Mouse (Mus musculus) c-Kit-positive CD71-positive TER-119-negative erythroid progenitor cells, embryonic 14.5 days (primary cell): Measurements from ENCODE around the gene Dlst.

Source experiments
- DNase-seq: peaks from one replicate; pipeline ENCODE4 v3.0.0-alpha.2; 2013; ENCODE audit warnings: low read depth

The Dlst gene

DNA sequence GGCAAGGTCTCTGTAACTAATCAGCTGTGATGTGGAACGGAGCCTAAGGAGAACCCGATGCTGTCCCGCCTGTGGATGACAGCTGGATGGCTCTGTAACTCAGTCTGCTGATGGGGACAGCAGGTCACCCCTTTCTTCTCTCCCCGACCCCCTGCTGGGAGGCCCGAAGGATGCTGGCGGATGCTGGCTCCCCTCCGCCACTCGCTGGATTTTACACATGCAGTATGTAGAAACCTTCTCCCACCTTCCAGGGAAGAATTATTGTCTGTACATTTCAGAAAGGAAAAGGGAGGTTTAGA lies 71.7 kb downstream of the Dlst start:
- DNase-seq: no peak

DNA sequence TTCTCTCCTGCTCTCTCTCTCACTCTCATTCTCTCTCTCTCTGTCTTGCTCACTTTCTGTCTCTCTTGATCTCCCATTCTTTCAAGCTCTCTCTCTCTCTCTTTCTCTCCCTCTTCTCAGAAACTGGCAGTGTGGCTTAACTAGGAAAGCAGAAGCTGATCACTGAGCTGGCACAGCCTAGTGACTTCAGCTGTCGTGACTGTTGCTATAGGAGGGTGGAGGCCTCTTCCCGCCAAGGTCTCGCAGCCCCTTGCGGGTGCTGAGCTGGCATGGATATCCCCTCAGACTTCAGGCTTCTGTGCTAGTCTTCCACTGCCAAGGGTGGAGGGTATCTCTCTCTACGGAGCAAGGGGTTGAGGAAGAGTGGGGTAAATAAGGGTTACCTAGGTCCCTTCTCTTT lies 72.3 kb downstream of the Dlst start:
- no peak for DNase-seq

DNA sequence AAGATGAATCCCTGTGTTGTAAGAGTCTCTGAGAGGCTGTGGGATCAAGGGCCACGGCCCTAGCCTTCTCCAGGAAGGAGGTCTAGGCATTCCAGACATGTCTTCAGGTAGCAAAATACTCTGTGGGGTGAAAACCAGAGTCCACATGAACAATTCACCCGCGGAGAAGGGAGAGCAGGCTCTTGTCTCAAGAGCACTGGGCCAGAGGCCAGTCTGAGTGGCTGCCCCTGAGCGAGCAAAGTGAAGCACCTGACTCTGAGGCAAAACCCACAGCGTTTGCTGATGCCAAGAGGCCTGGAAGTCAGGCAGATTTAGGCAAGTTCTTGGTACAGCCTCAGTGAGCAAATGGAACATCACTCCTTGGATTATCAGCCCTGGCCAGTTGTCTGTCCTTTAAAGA lies 73.5 kb downstream of the Dlst start:
- DNase-seq: no peak
